Mouse (Mus musculus) hindbrain, postnatal 0 days (tissue): ENCODE data around the gene Haus6. TPM values are rescaled to one million over a fixed set of nuclear protein-coding genes. Genes with fewer than 3 reads are reported as not detected.
"Not testable (repeated sequence)": the region's sequence is repeated elsewhere in the genome, so short reads cannot be mapped to it uniquely, and the experiment has no call there.

Experiments
- ATAC-seq: fragments of 200-750 bp; cut with Nextera tagmentation; 2 replicates; pipeline ENCODE4 v1.8.0; 2017; ENCODE audit warnings: mild to moderate bottlenecking, moderate TSS enrichment, moderate library complexity
- DNase-seq: peaks from one replicate; pipeline ENCODE4 v3.0.0-alpha.2; 2015; ENCODE audit warnings: low spot score
- H3K27ac ChIP-seq: fragments of 300-500 bp; sonication (generic); 2 replicates; pipeline ENCODE4 v1.5.1; 2014; ENCODE audit warnings: mild to moderate bottlenecking
- H3K27me3 ChIP-seq: fragments of 300-500 bp; sonication (generic); 2 replicates; pipeline ENCODE4 v1.6.1; 2014; ENCODE audit warnings: low read length, mixed read lengths; ENCODE audit not compliant: insufficient read depth
- H3K36me3 ChIP-seq: fragments of 300-500 bp; sonication (generic); 2 replicates; pipeline ENCODE4 v1.6.1; 2014; ENCODE audit warnings: low read length, mixed read lengths; ENCODE audit not compliant: insufficient read depth
- H3K4me1 ChIP-seq: fragments of 300-500 bp; sonication (generic); 2 replicates; pipeline ENCODE4 v1.6.1; 2014; ENCODE audit warnings: antibody characterized with exemption, low read length, mixed read lengths; ENCODE audit not compliant: insufficient read depth
- H3K4me2 ChIP-seq: fragments of 300-500 bp; sonication (generic); 2 replicates; pipeline ENCODE4 v1.6.1; 2014; ENCODE audit warnings: low read depth, mild to moderate bottlenecking, low read length, moderate library complexity, mixed read lengths
- H3K4me3 ChIP-seq: fragments of 300-500 bp; sonication (generic); 2 replicates; pipeline ENCODE4 v1.5.1; 2014; ENCODE audit warnings: low read length
- H3K9ac ChIP-seq: fragments of 300-500 bp; sonication (generic); replicated peaks from 2 replicates; pipeline ENCODE4 v1.6.1; 2014; ENCODE audit warnings: mild to moderate bottlenecking, low read length, moderate library complexity, mixed read lengths
- H3K9me3 ChIP-seq: fragments of 300-500 bp; sonication (generic); 2 replicates; pipeline ENCODE4 v1.6.1; 2016; ENCODE audit warnings: low read length, mixed read lengths
- CTCF ChIP-seq: IDR thresholded peaks from 2 replicates; pipeline ENCODE4 v1.5.1; 2016; ENCODE audit warnings: antibody characterized with exemption, control low read depth, low read depth
- WGBS: fragments of 180-500 bp; shearing (Covaris S2); extraction: QIAGEN DNeasy Blood & Tissue Kit; methylation state at CpG from one replicate; pipeline ENCODE4 v1.1.7; 2014; 5-methylcytosine and 5-hydroxymethylcytosine counted together
- polyA plus RNA-seq: library from polyadenylated mRNA; unstranded; fragments of >200 nt; fragmentation: Nextera tagmentation; extraction: Ambion mirVana; gene quantifications from 2 replicates; pipeline ENCODE4 v1.2.1, GENCODE M21; 2015
- total RNA-seq: library from RNA; depleted of rRNA; stranded (reverse); fragments of >200 nt; gene quantifications from 2 replicates; pipeline ENCODE4 v1.2.3, GENCODE M21; 2014

Haus6 gene
- total and polyA plus RNA-seq, 2 experiments from 2014 or later: 5.1 to 15.2 TPM

DNA sequence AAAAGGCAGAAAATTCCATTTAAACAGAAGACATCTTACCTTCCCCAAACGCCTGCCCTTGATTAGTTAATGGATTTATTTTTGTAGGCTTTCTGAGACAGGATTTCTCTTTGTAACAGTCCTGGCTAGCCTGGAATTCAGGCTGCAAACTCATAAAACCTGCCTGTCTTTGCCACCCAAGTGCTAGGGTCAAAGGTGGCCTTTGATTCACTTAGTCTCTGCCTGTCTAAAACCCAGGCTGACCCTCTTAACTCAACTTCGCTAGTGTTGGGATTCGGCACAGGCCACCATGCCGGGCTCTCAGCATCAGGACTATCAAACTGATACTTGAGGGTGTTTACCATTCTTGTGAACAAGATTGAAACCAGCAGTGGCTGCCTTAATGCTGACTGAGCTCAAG is 20.0 kb upstream of the Haus6 start:
- no peaks in the 10 kb centered on the region for H3K27me3 ChIP-seq
- ATAC-seq: no peak
- no peaks in the 10 kb centered on the region for H3K4me1 ChIP-seq
- H3K4me3 ChIP-seq: no peak overlapping the region
- H3K27ac ChIP-seq: no peak overlapping the region
- no peak for DNase-seq
- H3K4me2 ChIP-seq: no peak overlapping the region
- H3K9ac ChIP-seq: no peak overlapping the region
- no peak for TF ChIP-seq CTCF
- no peaks in the 10 kb centered on the region for H3K9me3 ChIP-seq
- H3K36me3 ChIP-seq: no peaks in the 10 kb centered on the region
- WGBS: 85% methylated on average over 4 of the region's 4 CpGs

DNA sequence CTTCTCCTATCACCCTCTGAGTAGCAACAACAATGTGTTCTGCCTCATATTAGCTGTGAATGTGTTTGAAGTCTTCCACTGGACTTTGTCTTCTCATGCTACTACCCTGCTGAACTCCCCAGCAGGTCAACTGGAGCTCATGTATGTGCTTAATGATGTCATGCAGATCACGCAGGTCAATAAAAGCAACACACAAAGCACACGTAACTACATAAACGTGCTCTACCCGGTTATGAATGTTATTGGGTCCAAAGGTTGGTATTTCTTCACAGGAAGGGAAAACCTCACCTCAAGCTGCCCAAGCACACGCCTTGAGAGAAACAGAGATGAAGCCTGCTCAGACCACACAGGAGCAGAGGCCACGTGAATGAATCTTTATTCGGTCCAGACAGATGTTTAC is 14.6 kb upstream of the Haus6 start:
- not testable (repeated sequence) for H3K4me1 ChIP-seq, H3K4me3 ChIP-seq, H3K9me3 ChIP-seq, H3K9ac ChIP-seq, ATAC-seq, H3K36me3 ChIP-seq, H3K4me2 ChIP-seq, H3K27me3 ChIP-seq, DNase-seq, H3K27ac ChIP-seq
- 88% methylated on average over 7 of the region's 7 CpGs for WGBS

DNA sequence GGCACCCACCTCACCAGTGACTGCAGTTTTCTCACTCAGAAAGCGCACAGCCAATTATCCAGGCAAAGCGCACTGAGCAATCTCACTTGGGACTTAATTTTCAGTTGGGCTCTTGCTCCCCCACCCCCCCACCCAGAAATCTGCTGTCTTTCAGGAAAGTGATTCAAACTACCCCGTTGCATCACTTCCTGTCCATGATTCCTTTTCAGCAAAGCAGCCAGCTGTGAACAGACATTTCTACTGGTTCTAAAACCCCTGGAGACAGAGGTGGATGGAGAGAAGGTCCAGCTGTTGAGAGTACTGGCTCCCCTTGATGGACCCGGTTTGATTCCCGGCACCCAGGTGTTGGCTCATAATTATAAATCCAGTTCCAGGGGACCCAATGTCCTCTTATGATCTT is 13.6 kb upstream of the Haus6 start:
- Histone ChIP-seq H3K4me3 (no peak overlapping the region), H3K4me2 (no peak overlapping the region), H3K9me3 (no peaks in the 10 kb centered on the region), H3K27me3 (no peaks in the 10 kb centered on the region), H3K4me1 (no peaks in the 10 kb centered on the region), H3K9ac (no peak overlapping the region), H3K36me3 (no peaks in the 10 kb centered on the region), H3K27ac (no peak overlapping the region)
- WGBS: 90% methylated on average over 5 of the region's 5 CpGs
- DNase-seq (no peak), ATAC-seq (no peak)
- no peak for TF ChIP-seq CTCF

DNA sequence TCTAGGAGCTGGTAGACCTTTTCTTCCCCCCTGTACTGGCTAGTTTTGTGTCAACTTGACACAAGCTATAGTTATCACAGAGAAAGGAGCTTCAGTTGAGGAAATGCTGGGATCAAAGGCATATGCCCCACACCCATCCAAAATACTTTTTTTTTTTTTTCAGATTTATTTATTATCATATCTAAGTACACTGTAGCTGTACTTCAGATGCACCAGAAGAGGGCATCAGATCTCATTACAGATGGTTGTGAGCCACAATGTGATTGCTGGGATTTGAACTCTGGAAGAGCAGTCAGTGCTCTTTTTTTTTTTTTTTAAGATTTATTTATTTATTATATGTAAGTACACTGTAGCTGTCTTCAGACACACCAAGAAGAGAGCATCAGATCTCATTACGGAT is 10.7 kb upstream of the Haus6 start:
- not testable (repeated sequence) for H3K4me1 ChIP-seq, H3K27me3 ChIP-seq, H3K9me3 ChIP-seq, H3K4me2 ChIP-seq, ATAC-seq, H3K36me3 ChIP-seq, H3K9ac ChIP-seq, H3K4me3 ChIP-seq, DNase-seq, H3K27ac ChIP-seq
- WGBS: 89% methylated on average over 1 of the region's 1 CpGs

DNA sequence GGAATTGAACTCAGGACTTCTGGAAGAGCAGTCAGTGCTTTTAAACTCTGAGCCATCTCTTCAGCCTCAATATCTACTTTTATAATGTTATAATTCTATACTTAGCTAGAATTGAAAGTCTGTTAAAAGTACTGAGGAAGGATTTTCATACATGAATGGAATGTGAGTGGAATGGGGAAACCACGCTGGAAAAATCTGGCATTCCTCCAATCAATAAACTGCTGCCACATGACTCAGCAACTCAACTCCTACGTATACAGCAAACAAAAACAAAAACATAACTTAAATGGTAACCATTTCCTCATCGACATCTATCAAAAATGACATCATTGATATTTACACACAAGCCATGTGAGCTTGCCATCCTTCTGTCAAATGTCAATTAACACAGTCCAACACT is 10.3 kb upstream of the Haus6 start:
- no peak overlapping the region for H3K4me2 ChIP-seq
- no peaks in the 10 kb centered on the region for H3K4me1 ChIP-seq
- DNase-seq (no peak), ATAC-seq (no peak)
- H3K27ac ChIP-seq: no peak overlapping the region
- H3K9ac ChIP-seq: no peak overlapping the region
- no peak for TF ChIP-seq CTCF
- no peaks in the 10 kb centered on the region for H3K27me3 ChIP-seq
- no peak overlapping the region for H3K4me3 ChIP-seq
- no peaks in the 10 kb centered on the region for H3K36me3 ChIP-seq
- 73% methylated on average over 3 of the region's 3 CpGs for WGBS
- H3K9me3 ChIP-seq: no peaks in the 10 kb centered on the region

DNA sequence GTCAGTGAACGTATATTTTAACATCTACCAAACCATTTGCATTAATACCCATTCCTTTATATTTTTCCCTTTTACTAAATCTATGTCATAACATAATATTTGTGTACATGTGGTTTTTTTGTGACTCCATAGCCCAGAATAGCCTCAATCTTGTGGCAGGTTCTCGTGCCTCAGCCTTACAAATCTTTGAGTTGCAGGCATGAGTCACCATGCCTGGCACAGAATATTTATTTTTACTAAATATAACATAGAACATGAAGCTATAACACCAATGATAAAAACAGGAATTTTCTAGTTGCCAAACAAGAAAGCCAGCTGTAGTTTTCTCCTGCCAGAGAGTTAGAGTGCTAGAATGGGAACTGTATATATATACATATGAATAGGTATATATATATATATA is 8.7 kb upstream of the Haus6 start:
- ATAC-seq: no peak
- Histone ChIP-seq H3K9me3 (no peaks in the 10 kb centered on the region), H3K4me1 (no peaks in the 10 kb centered on the region), H3K4me2 (no peak overlapping the region), H3K9ac (no peak overlapping the region), H3K4me3 (no peak overlapping the region), H3K27me3 (no peaks in the 10 kb centered on the region), H3K36me3 (no peaks in the 10 kb centered on the region), H3K27ac (no peak overlapping the region)
- no peak for TF ChIP-seq CTCF
- WGBS: 75% methylated on average over 2 of the region's 2 CpGs
- no peak for DNase-seq

DNA sequence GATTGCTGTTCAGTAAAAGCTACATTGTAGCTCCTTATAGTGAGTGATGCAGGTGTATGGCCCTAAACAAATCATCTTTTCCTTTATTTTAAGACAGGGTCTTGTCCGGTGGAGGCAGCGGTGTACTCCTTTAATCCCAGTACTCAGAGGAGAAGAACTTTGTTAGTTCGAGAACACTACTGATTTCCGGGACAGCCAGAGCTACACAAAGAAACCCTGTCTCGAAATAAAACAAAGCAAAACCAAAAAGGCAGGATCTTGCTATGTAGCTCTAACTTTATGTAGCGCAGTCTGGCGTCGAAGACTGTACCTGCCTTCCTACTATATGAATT is 400 bp upstream of the Haus6 start:
- ATAC-seq: no peak; the same call in 1 of the 2 replicates
- peak overlapping the region; percentile 48 for H3K9ac ChIP-seq
- no peak for TF ChIP-seq CTCF
- peak overlapping the region; percentile 93 for H3K4me2 ChIP-seq
- H3K9me3 ChIP-seq: no peaks in the 10 kb centered on the region
- H3K36me3 ChIP-seq: no peaks in the 10 kb centered on the region
- 27% methylated on average over 8 of the region's 8 CpGs for WGBS
- H3K27ac ChIP-seq: peak overlapping the region; percentile 79
- DNase-seq: no peak
- peaks cover 8% of the 10 kb centered on the region; the same call in 1 of the 2 replicates for H3K4me1 ChIP-seq
- no peaks in the 10 kb centered on the region for H3K27me3 ChIP-seq
- H3K4me3 ChIP-seq: peak overlapping the region; percentile 89
